Mouse (Mus musculus): ENCODE data around the gene Cacfd1.

DNA sequence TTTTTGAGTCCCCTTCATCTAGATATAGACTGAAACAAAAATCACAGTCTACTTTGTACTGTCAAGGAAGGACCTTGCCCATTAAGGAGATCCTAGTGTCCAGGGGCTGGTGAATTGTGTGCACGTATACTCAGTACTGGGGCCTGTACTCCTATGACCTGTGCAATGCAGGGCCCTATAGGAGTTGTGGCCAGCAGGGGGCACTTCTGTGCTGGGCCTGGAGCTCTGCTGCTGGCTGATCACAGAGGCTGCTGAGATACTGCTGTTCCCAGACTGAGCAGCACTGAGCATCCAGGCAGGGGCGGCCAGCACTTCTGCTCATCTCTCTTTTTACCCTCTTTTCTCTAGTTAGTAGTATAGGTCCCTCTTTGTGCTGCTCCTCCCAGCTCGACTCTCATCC lies 33.7 kb downstream of the Cacfd1 start:
- TF ChIP-seq CTCF (IDR thresholded peaks at IDR 0.05; ENCODE audit: extremely low read depth, insufficient read depth, insufficient read length, insufficient replicate concordance) (peak; percentile 69; the same call in 1 of the 2 replicates), POLR2A (IDR thresholded peaks at IDR 0.05; ENCODE audit: low read depth, low read length) (no peak)
